Mouse (Mus musculus) liver, embryonic 13.5 days (tissue): ENCODE results near the gene Chka. TPM values are rescaled to one million over a fixed set of nuclear protein-coding genes. Genes with fewer than 3 reads are reported as not detected.

ENCODE experiments used
- ATAC-seq: fragments of 200-750 bp; cut with Nextera tagmentation; 2 replicates; pipeline ENCODE4 v1.8.0; 2017; ENCODE audit warnings: low read depth, mild to moderate bottlenecking, moderate number of reproducible peaks, moderate library complexity
- DNase-seq: peaks from one replicate; pipeline ENCODE4 v3.0.0; 2022
- H3K27ac ChIP-seq: fragments of 300-500 bp; sonication (generic); 2 replicates; pipeline ENCODE4 v1.5.1; 2015; ENCODE audit warnings: moderate library complexity, mild to moderate bottlenecking, inconsistent platforms
- H3K27me3 ChIP-seq: fragments of 300-500 bp; sonication (generic); 2 replicates; pipeline ENCODE4 v1.6.1; 2015; ENCODE audit warnings: mild to moderate bottlenecking, inconsistent platforms
- H3K36me3 ChIP-seq: fragments of 300-500 bp; sonication (generic); 2 replicates; pipeline ENCODE4 v1.6.1; 2015; ENCODE audit warnings: mild to moderate bottlenecking, inconsistent platforms
- H3K4me1 ChIP-seq: fragments of 300-500 bp; sonication (generic); replicated peaks from 2 replicates; pipeline ENCODE4 v1.6.1; 2015; ENCODE audit warnings: inconsistent platforms
- H3K4me2 ChIP-seq: fragments of 300-500 bp; sonication (generic); 2 replicates; pipeline ENCODE4 v1.6.1; 2015; ENCODE audit warnings: inconsistent platforms, mild to moderate bottlenecking, moderate library complexity
- H3K4me3 ChIP-seq: fragments of 300-500 bp; sonication (generic); replicated peaks from 2 replicates; pipeline ENCODE4 v1.5.1; 2015; ENCODE audit warnings: mild to moderate bottlenecking, inconsistent platforms
- H3K9ac ChIP-seq: fragments of 300-500 bp; sonication (generic); 2 replicates; pipeline ENCODE4 v1.6.1; 2015; ENCODE audit warnings: mild to moderate bottlenecking, inconsistent platforms
- H3K9me3 ChIP-seq: fragments of 300-500 bp; sonication (generic); replicated peaks from 2 replicates; pipeline ENCODE4 v1.6.1; 2016; ENCODE audit warnings: inconsistent platforms
- WGBS: fragments of 180-500 bp; shearing (Covaris S2); methylation state at CpG from one replicate; pipeline ENCODE4 v1.1.7; 2015; ENCODE audit not compliant: insufficient replicate concordance; 5-methylcytosine and 5-hydroxymethylcytosine counted together
- polyA plus RNA-seq: library from polyadenylated mRNA; unstranded; fragments of >200 nt; fragmentation: Nextera tagmentation; extraction: Ambion mirVana; gene quantifications from 2 replicates; pipeline ENCODE4 v1.2.1, GENCODE M21; 2015

Gene Chka
- polyA plus RNA-seq, 1 experiment from 2014 or later: 15.8 TPM

GRCm38 (mm10) chr19:3834301-3834700, 17.3 kb upstream of the Chka start:
- Histone ChIP-seq H3K4me3 (no peak overlapping the region), H3K4me2 (no peak overlapping the region), H3K27me3 (no peaks in the 10 kb centered on the region), H3K27ac (peak overlapping the region; percentile 77; the same call in 1 of the 2 replicates), H3K36me3 (no peaks in the 10 kb centered on the region), H3K9me3 (no peaks in the 10 kb centered on the region), H3K4me1 (peaks cover 46% of the 10 kb centered on the region), H3K9ac (no peak overlapping the region)
- 76% methylated on average over 7 of the region's 7 CpGs for WGBS
- DNase-seq (no peak), ATAC-seq (no peak)

GRCm38 (mm10) chr19:3836791-3837190, 14.8 kb upstream of the Chka start:
- Histone ChIP-seq H3K27ac (no peak overlapping the region), H3K27me3 (no peaks in the 10 kb centered on the region), H3K36me3 (no peaks in the 10 kb centered on the region), H3K4me3 (no peak overlapping the region), H3K4me1 (peaks cover 37% of the 10 kb centered on the region), H3K9me3 (no peaks in the 10 kb centered on the region), H3K9ac (no peak overlapping the region), H3K4me2 (no peak overlapping the region)
- no peak for ATAC-seq
- no peak for DNase-seq
- WGBS: 60% methylated on average over 9 of the region's 9 CpGs

GRCm38 (mm10) chr19:3838931-3839330, 12.6 kb upstream of the Chka start:
- no peak overlapping the region for H3K4me2 ChIP-seq
- ATAC-seq (no peak), DNase-seq (no peak)
- H3K4me3 ChIP-seq: no peak overlapping the region
- peaks cover 18% of the 10 kb centered on the region for H3K4me1 ChIP-seq
- no peak overlapping the region for H3K27ac ChIP-seq
- no peaks in the 10 kb centered on the region for H3K27me3 ChIP-seq
- WGBS: 58% methylated on average over 3 of the region's 3 CpGs
- no peaks in the 10 kb centered on the region for H3K9me3 ChIP-seq
- no peak overlapping the region for H3K9ac ChIP-seq
- H3K36me3 ChIP-seq: no peaks in the 10 kb centered on the region

GRCm38 (mm10) chr19:3839686-3840085, 11.9 kb upstream of the Chka start:
- H3K36me3 ChIP-seq: no peaks in the 10 kb centered on the region
- no peak overlapping the region for H3K9ac ChIP-seq
- H3K4me2 ChIP-seq: no peak overlapping the region
- 47% methylated on average over 2 of the region's 2 CpGs for WGBS
- no peaks in the 10 kb centered on the region for H3K27me3 ChIP-seq
- H3K9me3 ChIP-seq: no peaks in the 10 kb centered on the region
- no peak for DNase-seq
- no peak overlapping the region for H3K27ac ChIP-seq
- peaks cover 12% of the 10 kb centered on the region for H3K4me1 ChIP-seq
- no peak for ATAC-seq
- H3K4me3 ChIP-seq: no peak overlapping the region

- Histone ChIP-seq H3K27ac (no peak overlapping the region), H3K36me3 (no peaks in the 10 kb centered on the region), H3K9me3 (no peaks in the 10 kb centered on the region), H3K4me1 (peaks cover 7% of the 10 kb centered on the region), H3K9ac (no peak overlapping the region), H3K4me2 (no peak overlapping the region), H3K27me3 (no peaks in the 10 kb centered on the region), H3K4me3 (no peak overlapping the region)
- ATAC-seq (no peak), DNase-seq (no peak)
- 50% methylated on average over 5 of the region's 5 CpGs for WGBS
Measured at GRCm38 (mm10) chr19:3840214-3840651, 11.3 kb upstream of the Chka start.

- H3K27ac ChIP-seq: no peak overlapping the region
- 69% methylated on average over 5 of the region's 5 CpGs for WGBS
- H3K36me3 ChIP-seq: no peaks in the 10 kb centered on the region
- H3K27me3 ChIP-seq: no peaks in the 10 kb centered on the region
- H3K9me3 ChIP-seq: no peaks in the 10 kb centered on the region
- DNase-seq: no peak
- no peak for ATAC-seq
- peaks cover 2% of the 10 kb centered on the region for H3K4me1 ChIP-seq
- no peak overlapping the region for H3K9ac ChIP-seq
- no peak overlapping the region for H3K4me3 ChIP-seq
- H3K4me2 ChIP-seq: no peak overlapping the region
Measured at GRCm38 (mm10) chr19:3840685-3841084, 10.9 kb upstream of the Chka start.

- no peak overlapping the region for H3K27ac ChIP-seq
- 43% methylated on average over 12 of the region's 12 CpGs for WGBS
- no peaks in the 10 kb centered on the region for H3K4me1 ChIP-seq
- no peak overlapping the region for H3K9ac ChIP-seq
- H3K36me3 ChIP-seq: no peaks in the 10 kb centered on the region
- no peaks in the 10 kb centered on the region for H3K9me3 ChIP-seq
- no peak overlapping the region for H3K4me2 ChIP-seq
- ATAC-seq (no peak), DNase-seq (no peak)
- H3K27me3 ChIP-seq: no peaks in the 10 kb centered on the region
- no peak overlapping the region for H3K4me3 ChIP-seq
Measured at GRCm38 (mm10) chr19:3842359-3843148, 9.0 kb upstream of the Chka start.

GRCm38 (mm10) chr19:3843629-3844028, 7.9 kb upstream of the Chka start:
- no peaks in the 10 kb centered on the region for H3K27me3 ChIP-seq
- DNase-seq: no peak
- H3K4me1 ChIP-seq: 0 out of 2 replicates have a peak, but pooled peaks cover 2% of the 10 kb centered on the region
- ATAC-seq: no peak
- no peak overlapping the region for H3K27ac ChIP-seq
- 69% methylated on average over 2 of the region's 2 CpGs for WGBS
- no peaks in the 10 kb centered on the region for H3K9me3 ChIP-seq
- no peak overlapping the region for H3K4me2 ChIP-seq
- no peak overlapping the region for H3K4me3 ChIP-seq
- H3K9ac ChIP-seq: no peak overlapping the region
- H3K36me3 ChIP-seq: no peaks in the 10 kb centered on the region

- Histone ChIP-seq H3K9ac (no peak overlapping the region), H3K4me3 (no peak overlapping the region), H3K4me2 (no peak overlapping the region), H3K36me3 (no peaks in the 10 kb centered on the region), H3K4me1 (peaks cover 7% of the 10 kb centered on the region; the same call in 1 of the 2 replicates), H3K27ac (no peak overlapping the region), H3K9me3 (no peaks in the 10 kb centered on the region), H3K27me3 (no peaks in the 10 kb centered on the region)
- no peak for ATAC-seq
- WGBS: 89% methylated on average over 1 of the region's 1 CpGs
- DNase-seq: no peak
Measured at GRCm38 (mm10) chr19:3844836-3845235, 6.7 kb upstream of the Chka start.

GRCm38 (mm10) chr19:3845339-3845738, 6.2 kb upstream of the Chka start:
- no peak overlapping the region for H3K27ac ChIP-seq
- H3K9ac ChIP-seq: no peak overlapping the region
- WGBS: 74% methylated on average over 11 of the region's 11 CpGs
- no peak overlapping the region for H3K4me3 ChIP-seq
- no peak overlapping the region for H3K4me2 ChIP-seq
- ATAC-seq (no peak), DNase-seq (no peak)
- no peaks in the 10 kb centered on the region for H3K9me3 ChIP-seq
- H3K4me1 ChIP-seq: peaks cover 10% of the 10 kb centered on the region; the same call in 1 of the 2 replicates
- no peaks in the 10 kb centered on the region for H3K27me3 ChIP-seq
- no peaks in the 10 kb centered on the region for H3K36me3 ChIP-seq

GRCm38 (mm10) chr19:3845803-3846406, 5.7 kb upstream of the Chka start:
- 65% methylated on average over 1 of the region's 1 CpGs for WGBS
- Histone ChIP-seq H3K27me3 (no peaks in the 10 kb centered on the region), H3K36me3 (no peaks in the 10 kb centered on the region), H3K4me3 (no peak overlapping the region), H3K9ac (no peak overlapping the region), H3K9me3 (no peaks in the 10 kb centered on the region), H3K4me1 (peaks cover 15% of the 10 kb centered on the region), H3K4me2 (no peak overlapping the region), H3K27ac (no peak overlapping the region)
- no peak for DNase-seq
- no peak for ATAC-seq
